Mouse (Mus musculus) lung, postnatal 0 days (tissue): ENCODE measurements at regions not wholly inside any gene's neighbourhood (a gene's known extent, or its start where the extent isn't known, plus 50 kb on each side); places are given as distances from the start of the nearest gene placed in this dataset.

ENCODE experiments used
- ATAC-seq: fragments of 200-750 bp; cut with Nextera tagmentation; 2 replicates; pipeline ENCODE4 v1.8.0; 2017; ENCODE audit warnings: moderate library complexity
- DNase-seq: peaks from one replicate; pipeline ENCODE4 v3.0.0-alpha.2; 2016; ENCODE audit warnings: low spot score
- H3K27ac ChIP-seq: fragments of 300-500 bp; sonication (generic); 2 replicates; pipeline ENCODE4 v1.5.1; 2014; ENCODE audit warnings: antibody characterized with exemption, mild to moderate bottlenecking, low read length, mixed read lengths
- H3K27me3 ChIP-seq: fragments of 300-500 bp; sonication (generic); replicated peaks from 2 replicates; pipeline ENCODE4 v1.6.1; 2014; ENCODE audit warnings: low read length, mixed read lengths; ENCODE audit not compliant: insufficient read depth
- H3K36me3 ChIP-seq: fragments of 300-500 bp; sonication (generic); 2 replicates; pipeline ENCODE4 v1.6.1; 2014; ENCODE audit warnings: low read length, mixed read lengths; ENCODE audit not compliant: insufficient read depth
- H3K4me1 ChIP-seq: fragments of 300-500 bp; sonication (generic); 2 replicates; pipeline ENCODE4 v1.6.1; 2014; ENCODE audit warnings: antibody characterized with exemption, low read depth, low read length, mixed read lengths; ENCODE audit not compliant: insufficient read depth
- H3K4me2 ChIP-seq: fragments of 300-500 bp; sonication (generic); replicated peaks from 2 replicates; pipeline ENCODE4 v1.6.1; 2014; ENCODE audit warnings: low read depth, mild to moderate bottlenecking, low read length, moderate library complexity, mixed read lengths
- H3K4me3 ChIP-seq: fragments of 300-500 bp; sonication (generic); 2 replicates; pipeline ENCODE4 v1.5.1; 2014; ENCODE audit warnings: low read depth, low read length
- H3K9ac ChIP-seq: fragments of 300-500 bp; sonication (generic); replicated peaks from 2 replicates; pipeline ENCODE4 v1.6.1; 2014; ENCODE audit warnings: low read depth, mild to moderate bottlenecking
- H3K9me3 ChIP-seq: fragments of 300-500 bp; sonication (generic); 2 replicates; pipeline ENCODE4 v1.6.1; 2016; ENCODE audit warnings: low read length, mixed read lengths
- CTCF ChIP-seq: IDR thresholded peaks from 2 replicates; pipeline ENCODE4 v1.5.1; 2016; ENCODE audit warnings: antibody characterized with exemption, mild to moderate bottlenecking
- EP300 ChIP-seq: IDR thresholded peaks from 2 replicates; pipeline ENCODE4 v1.6.1; 2016; ENCODE audit warnings: antibody characterized with exemption, mild to moderate bottlenecking, control low read depth
- WGBS: fragments of 180-500 bp; shearing (Covaris S2); extraction: QIAGEN DNeasy Blood & Tissue Kit; methylation state at CpG from one replicate; pipeline ENCODE4 v1.1.7; 2014; 5-methylcytosine and 5-hydroxymethylcytosine counted together

DNA sequence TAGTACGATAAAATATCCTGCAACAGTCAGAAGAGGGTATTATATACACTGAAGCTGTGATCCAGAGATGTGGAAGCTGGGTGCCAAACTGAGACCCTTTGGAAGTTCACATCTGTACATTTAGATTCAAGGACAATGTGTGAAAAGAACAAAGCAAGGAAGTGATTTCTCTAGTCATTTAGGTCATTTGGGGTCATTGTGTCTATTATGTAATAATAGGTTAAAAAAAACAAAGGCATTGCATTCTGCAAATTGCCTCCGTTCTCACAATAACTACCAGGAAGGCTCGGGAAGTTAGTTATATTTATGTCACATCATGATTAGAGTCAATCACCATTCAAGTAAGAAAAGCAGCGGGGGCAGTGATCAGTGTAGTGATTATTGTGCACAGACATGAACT lies 563.3 kb downstream of the Trim52 start:
- TF ChIP-seq CTCF (no peak), EP300 (no peak)
- Histone ChIP-seq H3K36me3 (no peaks in the 10 kb centered on the region), H3K4me2 (no peak overlapping the region), H3K4me1 (no peaks in the 10 kb centered on the region), H3K27ac (no peak overlapping the region), H3K9ac (no peak overlapping the region), H3K4me3 (no peak overlapping the region), H3K27me3 (no peaks in the 10 kb centered on the region), H3K9me3 (no peaks in the 10 kb centered on the region)
- ATAC-seq (no peak), DNase-seq (no peak)
- 36% methylated on average over 4 of the region's 4 CpGs for WGBS

- WGBS = 69% methylated on average over 2 of the region's 2 CpGs
- no peak for DNase-seq
Observed at GRCm38 (mm10) chr14:106677970-106678369, 572.0 kb downstream of the Trim52 start.

DNA sequence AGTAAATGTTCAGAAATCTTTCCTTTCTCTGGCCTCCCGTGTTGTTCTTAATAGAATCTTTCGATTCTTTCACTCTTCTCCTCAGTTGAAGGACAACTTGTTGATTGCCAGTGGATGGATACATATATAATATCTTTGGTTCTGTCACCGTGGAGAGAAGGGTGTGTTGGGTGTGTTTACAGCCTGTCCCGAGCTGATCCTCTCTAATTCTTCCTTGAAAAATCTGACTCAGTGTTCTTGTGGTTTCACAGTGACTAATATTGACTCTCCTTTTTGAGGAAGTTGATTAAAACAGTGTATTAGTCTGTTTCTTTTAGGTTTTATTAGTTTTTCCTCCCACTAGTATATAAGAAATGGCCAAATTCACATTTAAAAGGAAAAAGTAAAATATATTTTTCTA lies 575.2 kb downstream of the Trim52 start:
- no peaks in the 10 kb centered on the region for H3K4me1 ChIP-seq
- WGBS = 52% methylated on average over 4 of the region's 4 CpGs
- ATAC-seq = no peak
- H3K27me3 ChIP-seq = no peaks in the 10 kb centered on the region
- DNase-seq = no peak
- no peak overlapping the region for H3K4me3 ChIP-seq
- no peak overlapping the region for H3K9ac ChIP-seq
- H3K9me3 ChIP-seq = no peaks in the 10 kb centered on the region
- no peak for TF ChIP-seq EP300
- no peak overlapping the region for H3K4me2 ChIP-seq
- H3K27ac ChIP-seq = no peak overlapping the region
- H3K36me3 ChIP-seq = no peaks in the 10 kb centered on the region

More at GRCm38 (mm10) chr14:106677970-106678369, 572.0 kb downstream of the Trim52 start:
- no peak overlapping the region for H3K4me2 ChIP-seq
- TF ChIP-seq CTCF = no peak
- no peak for TF ChIP-seq EP300
- H3K27me3 ChIP-seq = no peaks in the 10 kb centered on the region
- H3K4me1 ChIP-seq = no peaks in the 10 kb centered on the region
- no peaks in the 10 kb centered on the region for H3K9me3 ChIP-seq
- H3K36me3 ChIP-seq = no peaks in the 10 kb centered on the region
- no peak overlapping the region for H3K27ac ChIP-seq
- H3K4me3 ChIP-seq = no peak overlapping the region
- no peak for ATAC-seq
- H3K9ac ChIP-seq = no peak overlapping the region

DNA sequence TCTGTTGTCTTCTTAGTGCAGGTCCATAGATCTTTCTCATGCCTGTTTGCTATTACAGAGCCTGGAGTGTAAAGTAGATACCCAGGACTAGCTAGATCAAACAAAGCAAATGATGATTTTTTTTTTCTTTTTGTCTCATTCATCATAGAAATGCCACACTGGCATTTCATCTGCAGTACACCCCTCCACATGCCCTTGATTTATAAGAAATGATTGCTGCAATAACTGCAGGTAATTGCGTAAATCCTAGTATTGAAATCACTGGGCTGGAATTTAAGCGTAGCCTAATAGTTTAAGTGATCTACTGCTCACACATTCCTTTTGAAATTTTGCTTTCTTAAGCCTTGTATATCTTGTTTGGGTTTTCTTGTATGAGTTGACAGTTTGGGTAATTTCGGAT lies 581.4 kb downstream of the Trim52 start:
- Histone ChIP-seq H3K36me3 (no peaks in the 10 kb centered on the region), H3K4me3 (no peak overlapping the region), H3K4me1 (no peaks in the 10 kb centered on the region), H3K9ac (no peak overlapping the region), H3K9me3 (no peaks in the 10 kb centered on the region), H3K4me2 (no peak overlapping the region), H3K27ac (no peak overlapping the region), H3K27me3 (no peaks in the 10 kb centered on the region)
- 65% methylated on average over 3 of the region's 3 CpGs for WGBS
- no peak for TF ChIP-seq EP300
- ATAC-seq (no peak), DNase-seq (no peak)

DNA sequence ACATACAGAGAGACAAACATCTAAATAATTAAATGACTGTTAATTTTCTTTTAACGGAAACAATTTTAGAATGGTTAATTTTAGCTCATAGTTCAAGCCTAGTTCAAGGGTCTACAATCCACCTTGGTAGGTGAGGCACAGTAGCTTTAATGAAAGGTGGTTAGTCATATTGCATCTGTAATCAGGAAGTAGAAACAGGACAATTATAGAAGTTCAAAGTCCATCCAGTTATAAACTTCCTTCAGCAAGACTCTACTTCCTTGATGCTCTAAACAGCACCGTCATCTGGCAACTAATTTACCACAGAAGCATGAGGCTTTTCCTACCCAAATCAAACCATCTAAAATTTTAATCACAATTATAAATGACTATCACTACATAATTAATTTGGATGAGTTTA lies 608.0 kb downstream of the Trim52 start:
- WGBS = 79% methylated on average over 2 of the region's 2 CpGs
- TF ChIP-seq EP300 (no peak), CTCF (no peak)
- no peaks in the 10 kb centered on the region for H3K27me3 ChIP-seq
- H3K9ac ChIP-seq = no peak overlapping the region
- no peak overlapping the region for H3K4me3 ChIP-seq
- ATAC-seq (no peak), DNase-seq (no peak)
- no peaks in the 10 kb centered on the region for H3K36me3 ChIP-seq
- no peaks in the 10 kb centered on the region for H3K4me1 ChIP-seq
- H3K4me2 ChIP-seq = no peak overlapping the region
- no peaks in the 10 kb centered on the region for H3K9me3 ChIP-seq
- H3K27ac ChIP-seq = no peak overlapping the region

DNA sequence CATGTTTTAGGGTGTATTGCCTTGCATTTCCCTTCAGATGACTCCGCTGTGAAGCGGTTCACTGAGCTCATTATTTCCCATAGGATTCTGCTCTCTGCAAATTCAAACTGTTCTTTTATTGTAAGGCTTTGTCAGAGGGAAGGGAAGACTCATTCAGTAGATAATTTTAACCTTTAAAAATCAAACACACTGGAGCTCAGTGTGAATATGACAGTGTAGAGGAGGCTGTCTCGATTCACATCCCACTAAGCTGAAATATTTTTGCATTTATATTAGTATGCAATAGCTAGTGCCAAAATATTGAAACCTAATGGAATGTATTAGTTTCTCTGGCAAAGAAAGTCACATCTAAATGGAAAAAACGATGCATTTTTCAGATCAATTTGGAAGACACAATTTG lies 627.8 kb downstream of the Trim52 start:
- ATAC-seq (no peak), DNase-seq (no peak)
- Histone ChIP-seq H3K4me1 (no peaks in the 10 kb centered on the region), H3K36me3 (no peaks in the 10 kb centered on the region), H3K4me2 (no peak overlapping the region), H3K27me3 (no peaks in the 10 kb centered on the region), H3K27ac (no peak overlapping the region), H3K9ac (no peak overlapping the region), H3K4me3 (no peak overlapping the region), H3K9me3 (no peaks in the 10 kb centered on the region)
- TF ChIP-seq EP300 = no peak
- TF ChIP-seq CTCF = no peak
- WGBS = 70% methylated on average over 4 of the region's 4 CpGs

DNA sequence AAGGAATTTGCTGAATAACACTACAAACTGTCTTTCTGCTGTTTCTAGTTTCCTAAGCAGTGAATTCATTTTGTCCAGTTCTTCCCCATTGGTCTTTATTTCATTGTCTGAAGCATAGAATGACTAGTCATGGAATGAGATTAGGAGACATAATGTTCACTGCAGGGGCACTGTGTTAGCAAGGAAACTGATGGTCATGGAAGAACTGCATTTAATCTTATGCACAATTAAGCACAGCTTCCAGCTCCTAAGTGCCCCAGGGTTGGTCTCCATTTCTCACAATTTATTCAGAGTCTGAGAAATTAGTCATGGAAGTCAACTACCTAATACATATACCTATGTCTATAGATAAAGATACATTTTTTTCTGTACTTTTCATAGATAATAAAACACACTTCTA lies 634.9 kb downstream of the Trim52 start:
- H3K4me1 ChIP-seq = no peaks in the 10 kb centered on the region
- ATAC-seq = no peak
- TF ChIP-seq CTCF (no peak), EP300 (no peak)

More for the DNA sequence above, 634.9 kb downstream of the Trim52 start:
- no peaks in the 10 kb centered on the region for H3K36me3 ChIP-seq
- DNase-seq = no peak
- no peak overlapping the region for H3K27ac ChIP-seq
- no peak overlapping the region for H3K4me3 ChIP-seq
- no peaks in the 10 kb centered on the region for H3K27me3 ChIP-seq
- no peak overlapping the region for H3K4me2 ChIP-seq
- no peak overlapping the region for H3K9ac ChIP-seq
- no peaks in the 10 kb centered on the region for H3K9me3 ChIP-seq
